Mouse (Mus musculus): ENCODE data around the gene Cacna1e. TPM values are rescaled to one million over a fixed set of nuclear protein-coding genes. Genes with fewer than 3 reads are reported as not detected.

Gene Cacna1e
- total and polyA plus RNA-seq, 3 experiments = not detected

GRCm38 (mm10) chr1:154888495-154888894 lies 4.2 kb upstream of the Cacna1e start:
- H3K36me3 ChIP-seq (ENCODE audit: control insufficient read depth in 1 of 2, insufficient read depth in 2 of 2, low read length in 2 of 2) = no peaks in the 10 kb centered on the region
- H3K9ac ChIP-seq (ENCODE audit: control insufficient read depth, low read depth, low read length, poor library complexity, severe bottlenecking) = no peak overlapping the region
- H3K9me3 ChIP-seq (replicated peaks; ENCODE audit: insufficient read depth, low read length) = no peaks in the 10 kb centered on the region
- H3K27me3 ChIP-seq (ENCODE audit: control insufficient read depth in 1 of 2, insufficient read depth in 2 of 2, low read length in 2 of 2) = no peaks in the 10 kb centered on the region
- H3K27ac ChIP-seq (ENCODE audit: control insufficient read depth, low read depth, low read length) = no peak overlapping the region
- H3K4me1 ChIP-seq (ENCODE audit: control insufficient read depth in 1 of 2, insufficient read depth in 2 of 2, low read length in 2 of 2) = no peaks in the 10 kb centered on the region
- H3K4me3 ChIP-seq (ENCODE audit: control insufficient read depth in 1 of 2, insufficient read depth in 1 of 2, low read depth in 2 of 2, low read length in 2 of 2) = no peak overlapping the region
- TF ChIP-seq GATA1 (IDR thresholded peaks at IDR 0.05; ENCODE audit: low read depth, low read length) (no peak), USF1 (IDR thresholded peaks at IDR 0.05; ENCODE audit: low read depth, low read length) (no peak), ELF1 (IDR thresholded peaks at IDR 0.05; ENCODE audit: low read depth, low read length) (no peak), CTCF (IDR thresholded peaks at IDR 0.05 in 2 of 3, conservative IDR thresholded peaks at IDR 0.05 in 1 of 3; ENCODE audit: control insufficient read depth in 1 of 3, insufficient read depth in 1 of 3, low read depth in 2 of 3, low read length in 3 of 3, poor library complexity in 1 of 3, severe bottlenecking in 1 of 3) (no peak), POLR2AphosphoS2 (IDR thresholded peaks at IDR 0.05; ENCODE audit: low read length) (no peak), USF2 (IDR thresholded peaks at IDR 0.05; ENCODE audit: borderline replicate concordance in 1 of 2, insufficient read depth in 1 of 2, low read depth in 1 of 2, low read length in 2 of 2) (no peak), ZMIZ1 (IDR thresholded peaks at IDR 0.05; ENCODE audit: low read depth, low read length) (no peak), TAL1 (IDR thresholded peaks at IDR 0.05; ENCODE audit: low read length) (no peak), GABPA (IDR thresholded peaks at IDR 0.05; ENCODE audit: low read depth, low read length) (no peak), HCFC1 (IDR thresholded peaks at IDR 0.05; ENCODE audit: low read depth, low read length) (no peak), MXI1 (IDR thresholded peaks at IDR 0.05; ENCODE audit: low read depth, low read length) (no peak), ZNF384 (IDR thresholded peaks at IDR 0.05; ENCODE audit: low read depth, low read length) (no peak), MAX (IDR thresholded peaks at IDR 0.05; ENCODE audit: low read length) (no peak), NRF1 (IDR thresholded peaks at IDR 0.05; ENCODE audit: insufficient read depth, low read depth, low read length, poor library complexity, severe bottlenecking) (no peak), RCOR1 (IDR thresholded peaks at IDR 0.05; ENCODE audit: low read depth, low read length) (no peak), MAZ (IDR thresholded peaks at IDR 0.05; ENCODE audit: low read depth, low read length) (no peak), POLR2AphosphoS5 (IDR thresholded peaks at IDR 0.05; ENCODE audit: borderline replicate concordance, low read depth, low read length) (no peak), MEF2A (IDR thresholded peaks at IDR 0.05; ENCODE audit: extremely low read depth, insufficient replicate concordance, low read depth, low read length, poor library complexity, severe bottlenecking) (no peak), ZKSCAN1 (IDR thresholded peaks at IDR 0.05; ENCODE audit: low read depth, low read length) (no peak), KAT2A (conservative IDR thresholded peaks at IDR 0.05; ENCODE audit: low read depth, low read length) (no peak)
- no peak for DNase-seq (ENCODE audit: low read depth, low spot score)
- no peaks in the 10 kb centered on the region for H3K79me2 ChIP-seq (ENCODE audit: control insufficient read depth, insufficient read depth, low read length, poor library complexity)

GRCm38 (mm10) chr1:154888018-154888417 lies 3.7 kb upstream of the Cacna1e start:
- no peak overlapping the region for H3K9ac ChIP-seq (ENCODE audit: control insufficient read depth, low read depth, low read length, poor library complexity, severe bottlenecking)
- H3K27ac ChIP-seq (ENCODE audit: control insufficient read depth, low read depth, low read length) = no peak overlapping the region
- no peak for DNase-seq (ENCODE audit: low read depth, low spot score)
- no peaks in the 10 kb centered on the region for H3K36me3 ChIP-seq (ENCODE audit: control insufficient read depth in 1 of 2, insufficient read depth in 2 of 2, low read length in 2 of 2)
- H3K9me3 ChIP-seq (replicated peaks; ENCODE audit: insufficient read depth, low read length) = no peaks in the 10 kb centered on the region
- H3K79me2 ChIP-seq (ENCODE audit: control insufficient read depth, insufficient read depth, low read length, poor library complexity) = no peaks in the 10 kb centered on the region
- H3K4me3 ChIP-seq (ENCODE audit: control insufficient read depth in 1 of 2, insufficient read depth in 1 of 2, low read depth in 2 of 2, low read length in 2 of 2) = no peak overlapping the region
- no peaks in the 10 kb centered on the region for H3K27me3 ChIP-seq (ENCODE audit: control insufficient read depth in 1 of 2, insufficient read depth in 2 of 2, low read length in 2 of 2)
- H3K4me1 ChIP-seq (ENCODE audit: control insufficient read depth in 1 of 2, insufficient read depth in 2 of 2, low read length in 2 of 2) = no peaks in the 10 kb centered on the region
- TF ChIP-seq ZKSCAN1 (IDR thresholded peaks at IDR 0.05; ENCODE audit: low read depth, low read length) (no peak), BHLHE40 (IDR thresholded peaks at IDR 0.05; ENCODE audit: borderline replicate concordance, low read depth, low read length) (no peak), CTCF (IDR thresholded peaks at IDR 0.05 in 2 of 3, conservative IDR thresholded peaks at IDR 0.05 in 1 of 3; ENCODE audit: control insufficient read depth in 1 of 3, insufficient read depth in 1 of 3, low read depth in 2 of 3, low read length in 3 of 3, poor library complexity in 1 of 3, severe bottlenecking in 1 of 3) (no peak), MEF2A (IDR thresholded peaks at IDR 0.05; ENCODE audit: extremely low read depth, insufficient replicate concordance, low read depth, low read length, poor library complexity, severe bottlenecking) (no peak), MYC (IDR thresholded peaks at IDR 0.05; ENCODE audit: low read depth, low read length) (no peak), MAFK (IDR thresholded peaks at IDR 0.05; ENCODE audit: borderline replicate concordance, low read depth, low read length) (no peak), MAZ (IDR thresholded peaks at IDR 0.05; ENCODE audit: low read depth, low read length) (no peak), USF2 (IDR thresholded peaks at IDR 0.05; ENCODE audit: borderline replicate concordance in 1 of 2, insufficient read depth in 1 of 2, low read depth in 1 of 2, low read length in 2 of 2) (no peak), EP300 (IDR thresholded peaks at IDR 0.05; ENCODE audit: low read depth in 1 of 2, low read length in 2 of 2) (no peak), HCFC1 (IDR thresholded peaks at IDR 0.05; ENCODE audit: low read depth, low read length) (no peak), RAD21 (IDR thresholded peaks at IDR 0.05; ENCODE audit: low read depth, low read length) (no peak)
